Mouse (Mus musculus) monocyte, adult 59 days (primary cell): Measurements from ENCODE around the gene Ranbp10. TPM values are rescaled to one million over a fixed set of nuclear protein-coding genes. Genes with fewer than 3 reads are reported as not detected.

Experiments used
- total RNA-seq, 2 experiments: library from RNA; stranded (reverse); gene quantifications; one replicate each; pipeline ENCODE4 v1.2.4; 2023

Ranbp10 gene
- 10 to 100 TPM; 28.0 to 33.8 TPM for total RNA-seq

GRCm38 (mm10) chr8:105826861-105827848 lies at the start of gene Ranbp10, which contains the start of gene Tsnaxip1:
TSS of gene Ranbp10 (minus strand) at chr8:105827350.
TSS of gene Tsnaxip1 (plus strand) at chr8:105827731.

GRCm38 (mm10) chr8:105860143-105860981 lies 33.2 kb upstream of the Ranbp10 start, which contains the start of gene Nutf2:
TSS of gene Nutf2 (plus strand) at chr8:105860580.

GRCm38 (mm10) chr8:105854715-105855216 lies 27.6 kb upstream of the Ranbp10 start, which contains the start of gene Thap11:
TSS of gene Thap11 (plus strand) at chr8:105855132.

GRCm38 (mm10) chr8:105853178-105853577 lies 26.0 kb upstream of the Ranbp10 start, which contains the start of gene Cenpt:
TSS of gene Cenpt (minus strand) at chr8:105853278.

GRCm38 (mm10) chr8:105758277-105759108 lies 68.7 kb downstream of the Ranbp10 start, which contains the start of gene Gfod2:
TSS of gene Gfod2 (minus strand) at chr8:105758664.

Other genes starting within 250 kb of the Ranbp10 start
- gene Ripor1, start 222.1 kb downstream of the Ranbp10 start, total RNA-seq, result 10 to 100 TPM; 19.8 to 19.9 TPM
- gene Ctcf, start 190.8 kb downstream of the Ranbp10 start, total RNA-seq, result 10 to 100 TPM; 81.5 to 87.2 TPM
- not detected for gene Agrp, start 190.0 kb downstream of the Ranbp10 start, total RNA-seq
- 1 to 10 TPM; 1.2 to 1.7 TPM for gene Carmil2, start 141.1 kb downstream of the Ranbp10 start, total RNA-seq
- 10 to 100 TPM; 27.7 to 32.9 TPM for gene Acd, start 126.2 kb downstream of the Ranbp10 start, total RNA-seq
- 1 to 10 TPM; 8.5 to 9.9 TPM for gene Pard6a, start 126.2 kb downstream of the Ranbp10 start, total RNA-seq
- not detected for gene 4933405L10Rik, start 119.7 kb downstream of the Ranbp10 start, total RNA-seq
- 1 to 10 TPM in 1 of 2 experiments, under 1 TPM in 1; 0.73 to 1.9 TPM for gene Enkd1, start 119.1 kb downstream of the Ranbp10 start, total RNA-seq
- gene Gfod2, start 68.7 kb downstream of the Ranbp10 start, total RNA-seq, result 1 to 10 TPM in 1 of 2 experiments, under 1 TPM in 1; 0.76 to 1.1 TPM
- gene Tsnaxip1, start 381 bp upstream of the Ranbp10 start, total RNA-seq, result not detected
- 1 to 10 TPM; 6.9 to 9.3 TPM for gene Cenpt, start 25.9 kb upstream of the Ranbp10 start, total RNA-seq
- gene Thap11, start 27.8 kb upstream of the Ranbp10 start, total RNA-seq, result 10 to 100 TPM; 43.3 to 44.9 TPM
- 10 to 100 TPM in 1 of 2 experiments, 1 to 10 TPM in 1; 1.5 to 38.4 TPM for gene Nutf2, start 33.2 kb upstream of the Ranbp10 start, total RNA-seq
- gene Edc4, start 53.5 kb upstream of the Ranbp10 start, total RNA-seq, result 10 to 100 TPM; 40.4 to 47.7 TPM
- gene Nrn1l, start 66.2 kb upstream of the Ranbp10 start, total RNA-seq, result under 1 TPM in 1 of 2 experiments, not detected in 1; 0.97 TPM
- 10 to 100 TPM; 15.8 to 17.4 TPM for gene Pskh1, start 73.1 kb upstream of the Ranbp10 start, total RNA-seq
- gene Ctrl, start 106.5 kb upstream of the Ranbp10 start, total RNA-seq, result 1 to 10 TPM; 1.8 to 2.1 TPM
- gene Psmb10, start 111.1 kb upstream of the Ranbp10 start, total RNA-seq, result 100 to 1,000 TPM; 180 to 226 TPM
- gene Lcat, start 116.0 kb upstream of the Ranbp10 start, total RNA-seq, result under 1 TPM in 1 of 2 experiments, not detected in 1; 0.97 TPM
- gene Slc12a4, start 138.7 kb upstream of the Ranbp10 start, total RNA-seq, result 10 to 100 TPM; 21.6 to 23.2 TPM
- under 1 TPM; 0.82 to 0.84 TPM for gene Dpep3, start 152.1 kb upstream of the Ranbp10 start, total RNA-seq
- gene Dus2, start 164.0 kb upstream of the Ranbp10 start, total RNA-seq, result 1 to 10 TPM; 7.7 to 7.8 TPM
- gene Dpep2nb, start 178.6 kb upstream of the Ranbp10 start, total RNA-seq, result not detected
- gene Ddx28, start 184.5 kb upstream of the Ranbp10 start, total RNA-seq, result 10 to 100 TPM; 13.4 to 18.6 TPM
- 10 to 100 TPM; 72.0 to 77.6 TPM for gene Nfatc3, start 231.5 kb upstream of the Ranbp10 start, total RNA-seq